Mouse (Mus musculus) MEL (cell line): Measurements from ENCODE around the gene Creb3l1. TPM values are rescaled to one million over a fixed set of nuclear protein-coding genes. Genes with fewer than 3 reads are reported as not detected.
A peak's percentile ranks its signal among the peaks of the same experiment; 100 is the strongest.

ENCODE experiments used
- DNase-seq: peaks from one replicate; pipeline ENCODE4 v3.0.0; 2011; ENCODE audit warnings: low read depth, low spot score
- H3K27ac ChIP-seq: 2 replicates; pipeline ENCODE4 v1.5.1; 2012; ENCODE audit warnings: low read depth, mild to moderate bottlenecking, control low read depth, low read length, moderate library complexity; ENCODE audit not compliant: control insufficient read depth
- H3K27me3 ChIP-seq, 2 experiments: fragments of 150-350 bp in 1 of 2; sonication (generic) in 1 of 2; 2 replicates each; pipeline ENCODE4 v1.6.1; 2012; ENCODE audit warnings: low read length in 2 of 2, mild to moderate bottlenecking in 2 of 2, improper control_type of control experiment in 1 of 2, moderate library complexity in 1 of 2; ENCODE audit not compliant: insufficient read depth in 2 of 2, control insufficient read depth in 1 of 2
- H3K36me3 ChIP-seq, 2 experiments: 2 replicates each; pipeline ENCODE4 v1.6.1; 2012 to 2014; ENCODE audit warnings: low read length in 2 of 2, improper control_type of control experiment in 1 of 2, inconsistent platforms in 1 of 2, mild to moderate bottlenecking in 1 of 2; ENCODE audit not compliant: insufficient read depth in 2 of 2, control insufficient read depth in 1 of 2
- H3K4me1 ChIP-seq, 2 experiments: fragments of 150-350 bp in 1 of 2; sonication (generic) in 1 of 2; 2 replicates each; pipeline ENCODE4 v1.6.1; 2012; ENCODE audit warnings: low read length in 2 of 2, improper control_type of control experiment in 1 of 2, mild to moderate bottlenecking in 1 of 2; ENCODE audit not compliant: insufficient read depth in 2 of 2, control insufficient read depth in 1 of 2
- H3K4me3 ChIP-seq, 2 experiments: fragments of 150-350 bp in 1 of 2; sonication (generic) in 1 of 2; 2 replicates each; pipeline ENCODE4 v1.5.1; 2012; ENCODE audit warnings: low read depth in 2 of 2, low read length in 2 of 2, mild to moderate bottlenecking in 2 of 2, moderate library complexity in 2 of 2, control low read depth in 1 of 2, improper control_type of control experiment in 1 of 2; ENCODE audit not compliant: control insufficient read depth in 1 of 2, insufficient read depth in 1 of 2
- H3K79me2 ChIP-seq: 2 replicates; pipeline ENCODE4 v1.6.1; 2012; ENCODE audit warnings: mild to moderate bottlenecking, low read length, moderate library complexity; ENCODE audit not compliant: control insufficient read depth, poor library complexity, insufficient read depth
- H3K9ac ChIP-seq: 2 replicates; pipeline ENCODE4 v1.6.1; 2012; ENCODE audit warnings: low read depth, mild to moderate bottlenecking, control low read depth, low read length, moderate library complexity; ENCODE audit not compliant: control insufficient read depth, poor library complexity, severe bottlenecking
- H3K9me3 ChIP-seq: fragments of 150-350 bp; sonication (generic); replicated peaks from 2 replicates; pipeline ENCODE4 v1.6.1; 2012; ENCODE audit warnings: mild to moderate bottlenecking, low read length, improper control_type of control experiment, moderate library complexity; ENCODE audit not compliant: insufficient read depth
- CHD1 ChIP-seq: IDR thresholded peaks from 2 replicates; pipeline ENCODE4 v1.6.1; 2012; ENCODE audit warnings: low read depth, mild to moderate bottlenecking, inconsistent platforms, low read length, improper control_type of control experiment
- CHD2 ChIP-seq: IDR thresholded peaks from 2 replicates; pipeline ENCODE4 v1.6.1; 2011; ENCODE audit warnings: low read length, improper control_type of control experiment
- CTCF ChIP-seq, 3 experiments: IDR thresholded peaks in 2 of 3; conservative IDR thresholded peaks in 1 of 3; 2 replicates each; pipeline ENCODE4 v1.5.1; 2011 to 2012; ENCODE audit warnings: low read length in 3 of 3, low read depth in 2 of 3, mild to moderate bottlenecking in 2 of 3, improper control_type of control experiment in 1 of 3, inconsistent platforms in 1 of 3, mixed read lengths in 1 of 3, moderate library complexity in 1 of 3; ENCODE audit not compliant: control insufficient read depth in 1 of 3, insufficient read depth in 1 of 3, poor library complexity in 1 of 3, severe bottlenecking in 1 of 3
- GABPA ChIP-seq: IDR thresholded peaks from 2 replicates; pipeline ENCODE4 v1.6.1; 2012; ENCODE audit warnings: low read depth, mild to moderate bottlenecking, inconsistent platforms, low read length, improper control_type of control experiment, moderate library complexity
- MAFK ChIP-seq: IDR thresholded peaks from 2 replicates; pipeline ENCODE4 v1.6.1; 2011; ENCODE audit warnings: low read depth, mild to moderate bottlenecking, low read length, improper control_type of control experiment, borderline replicate concordance
- MXI1 ChIP-seq: IDR thresholded peaks from 2 replicates; pipeline ENCODE4 v1.6.1; 2011; ENCODE audit warnings: mild to moderate bottlenecking, low read depth, low read length, improper control_type of control experiment
- MYB ChIP-seq: IDR thresholded peaks from 2 replicates; pipeline ENCODE4 v1.6.1; 2011; ENCODE audit warnings: mild to moderate bottlenecking, low read depth, low read length, improper control_type of control experiment
- POLR2A ChIP-seq, 2 experiments: IDR thresholded peaks; 2 replicates each; pipeline ENCODE4 v1.6.1; 2011 to 2012; ENCODE audit warnings: low read length in 2 of 2, mild to moderate bottlenecking in 2 of 2, control low read depth in 1 of 2, improper control_type of control experiment in 1 of 2, low read depth in 1 of 2, moderate library complexity in 1 of 2; ENCODE audit not compliant: control insufficient read depth in 1 of 2, insufficient read depth in 1 of 2, poor library complexity in 1 of 2
- POLR2AphosphoS2 ChIP-seq: IDR thresholded peaks from 2 replicates; pipeline ENCODE4 v1.6.1; 2011; ENCODE audit warnings: low read length, improper control_type of control experiment
- POLR2AphosphoS5 ChIP-seq: IDR thresholded peaks from 2 replicates; pipeline ENCODE4 v1.6.1; 2012; ENCODE audit warnings: low read depth, borderline replicate concordance, mild to moderate bottlenecking, inconsistent platforms, low read length, moderate library complexity, mixed read lengths
- RAD21 ChIP-seq: IDR thresholded peaks from 2 replicates; pipeline ENCODE4 v1.6.1; 2011; ENCODE audit warnings: mild to moderate bottlenecking, low read depth, low read length, improper control_type of control experiment
- SIN3A ChIP-seq: IDR thresholded peaks from 2 replicates; pipeline ENCODE4 v1.6.1; 2012; ENCODE audit warnings: low read length, improper control_type of control experiment, inconsistent platforms
- SMC3 ChIP-seq: IDR thresholded peaks from 2 replicates; pipeline ENCODE4 v1.6.1; 2011; ENCODE audit warnings: low read depth, low read length, improper control_type of control experiment
- TAL1 ChIP-seq: IDR thresholded peaks from 2 replicates; pipeline ENCODE4 v1.6.1; 2012; ENCODE audit warnings: mild to moderate bottlenecking, inconsistent platforms, low read length, moderate library complexity, mixed read lengths
- TBP ChIP-seq: IDR thresholded peaks from 2 replicates; pipeline ENCODE4 v1.8.0; 2011; ENCODE audit warnings: low read depth, low read length, improper control_type of control experiment
- UBTF ChIP-seq: IDR thresholded peaks from 2 replicates; pipeline ENCODE4 v1.6.1; 2012; ENCODE audit warnings: low read depth, mild to moderate bottlenecking, inconsistent platforms, low read length, improper control_type of control experiment, moderate library complexity, borderline replicate concordance; ENCODE audit not compliant: insufficient read depth
- USF1 ChIP-seq: IDR thresholded peaks from 2 replicates; pipeline ENCODE4 v1.6.1; 2014; ENCODE audit warnings: low read depth, mild to moderate bottlenecking, inconsistent platforms, low read length, improper control_type of control experiment, moderate library complexity
- polyA plus RNA-seq, 2 experiments: library from polyadenylated mRNA; stranded (reverse) in 1 of 2; unstranded in 1 of 2; fragments of >175 nt in 1 of 2; fragments of >200 nt in 1 of 2; gene quantifications; 2 replicates each; pipeline versions ENCODE4 v1.2.1 to v1.2.4; 2012; ENCODE audit warnings: low replicate concordance in 2 of 2, low read depth in 1 of 2; ENCODE audit not compliant: insufficient read length in 2 of 2, insufficient read depth in 1 of 2, missing spikeins in 1 of 2
- total RNA-seq: library from RNA; depleted of rRNA; stranded (reverse); fragments of 300-350 nt; gene quantifications from 2 replicates; pipeline ENCODE4 v1.2.3, GENCODE M21; 2012

Gene Creb3l1
- total and polyA plus RNA-seq, 3 experiments = 0.12 to 9.1 TPM; not detected in 1

- TF ChIP-seq GABPA (no peak), POLR2AphosphoS2 (no peak), MXI1 (peak; percentile 31; the same call in 1 of the 2 replicates), MYB (no peak), MAFK (no peak)
Measured at GRCm38 (mm10) chr2:92006983-92007921, 17.1 kb downstream of the Creb3l1 start (continued).

- Histone ChIP-seq H3K4me1 (peaks cover 0 to 10% of the 10 kb centered on the region in 2 experiments; a peak in 3 of 4 replicates), H3K9ac (peak overlapping the region; percentile 48; the same call in 1 of the 2 replicates), H3K27me3 (no peaks in the 10 kb centered on the region; a peak in 2 of 4 replicates), H3K4me3 (peak overlapping the region; percentile 54 to 83), H3K79me2 (no peaks in the 10 kb centered on the region), H3K9me3 (no peaks in the 10 kb centered on the region), H3K27ac (no peak overlapping the region), H3K36me3 (peaks cover 0 to 6% of the 10 kb centered on the region in 2 experiments; a peak in 2 of 4 replicates)
- TF ChIP-seq RAD21 (no peak), TAL1 (no peak), UBTF (no peak), POLR2AphosphoS5 (no peak), POLR2A (IDR thresholded peaks at IDR 0.05; ENCODE audit: control insufficient read depth in 1 of 2, insufficient read depth in 1 of 2, low read depth in 1 of 2, low read length in 2 of 2, poor library complexity in 1 of 2) (no peak), SIN3A (no peak), TBP (no peak), SMC3 (no peak), CTCF (IDR thresholded peaks at IDR 0.05 in 2 of 3, conservative IDR thresholded peaks at IDR 0.05 in 1 of 3; ENCODE audit: control insufficient read depth in 1 of 3, insufficient read depth in 1 of 3, low read depth in 2 of 3, low read length in 3 of 3, poor library complexity in 1 of 3, severe bottlenecking in 1 of 3) (no peak), CHD1 (no peak), USF1 (no peak), MAFK (no peak), CHD2 (no peak), MYB (no peak), MXI1 (no peak)
- DNase-seq = peak; percentile 16
Measured at GRCm38 (mm10) chr2:92006491-92006890, 17.8 kb downstream of the Creb3l1 start.
